Mouse (Mus musculus) thymus, adult 2 months (tissue): ENCODE results near the gene Masp2.

ENCODE experiments used
- CTCF ChIP-seq: fragments of 200-500 bp; IDR thresholded peaks from 2 replicates; pipeline ENCODE4 v1.5.1; 2012; ENCODE audit warnings: mild to moderate bottlenecking, control low read depth, low read length, moderate library complexity, borderline replicate concordance; ENCODE audit not compliant: control insufficient read depth, poor library complexity, insufficient read depth; ENCODE audit errors: extremely low read depth
- POLR2A ChIP-seq: fragments of 200-500 bp; IDR thresholded peaks from 2 replicates; pipeline ENCODE4 v1.6.1; 2012; ENCODE audit warnings: mild to moderate bottlenecking, low read length, control low read depth, moderate library complexity; ENCODE audit not compliant: control insufficient read depth, poor library complexity, insufficient read depth; ENCODE audit errors: extremely low read depth

GRCm38 (mm10) chr4:148635309-148635708 is 33.0 kb downstream of the Masp2 start:
- TF ChIP-seq CTCF (no peak), POLR2A (no peak)
